Mouse (Mus musculus): Measurements from ENCODE around the gene Nt5m. TPM values are rescaled to one million over a fixed set of nuclear protein-coding genes. Genes with fewer than 3 reads are reported as not detected.

Nt5m gene
- polyA plus RNA-seq, 1 experiment from 2014 or later: 44.5 TPM

- DNase-seq (ENCODE audit: low spot score) (peak; percentile 81), ATAC-seq (ENCODE audit: insufficient read depth, low FRiP score, low TSS enrichment) (peak; percentile 76)
- under 1% methylated on average over 53 of the region's 69 CpGs for WGBS
- H3K27me3 ChIP-seq (ENCODE audit: control insufficient read depth, insufficient read depth, low read length): no peaks in the 10 kb centered on the region
- no peaks in the 10 kb centered on the region; the same call in 1 of the 2 replicates for H3K36me3 ChIP-seq (ENCODE audit: control insufficient read depth, insufficient read depth, low read length)
- H3K9me3 ChIP-seq (ENCODE audit: control insufficient read depth, low read length): no peaks in the 10 kb centered on the region
- peak overlapping the region; percentile 81 for H3K27ac ChIP-seq (ENCODE audit: low read depth, low read length)
- H3K4me3 ChIP-seq (ENCODE audit: low read depth, low read length): peak overlapping the region; percentile 78
- no peaks in the 10 kb centered on the region for H3K4me1 ChIP-seq (ENCODE audit: control insufficient read depth, insufficient read depth, low read length)
- peak overlapping the region; percentile 91 for H3K9ac ChIP-seq (ENCODE audit: low read length)
- peak overlapping the region; percentile 78 for H3K4me2 ChIP-seq (ENCODE audit: low read depth)
Measured at GRCm38 (mm10) chr11:59847891-59848884, 8.9 kb downstream of the Nt5m start.

- H3K4me2 ChIP-seq (ENCODE audit: low read depth): no peak overlapping the region
- H3K4me3 ChIP-seq (ENCODE audit: low read depth, low read length): no peak overlapping the region
- ATAC-seq (ENCODE audit: insufficient read depth, low FRiP score, low TSS enrichment): no peak
- H3K4me1 ChIP-seq (ENCODE audit: control insufficient read depth, insufficient read depth, low read length): no peaks in the 10 kb centered on the region
- 77% methylated on average over 3 of the region's 3 CpGs for WGBS
- no peaks in the 10 kb centered on the region for H3K9me3 ChIP-seq (ENCODE audit: control insufficient read depth, low read length)
- H3K9ac ChIP-seq (ENCODE audit: low read length): no peak overlapping the region
- no peak for DNase-seq (ENCODE audit: low spot score)
- H3K27ac ChIP-seq (ENCODE audit: low read depth, low read length): no peak overlapping the region
- no peaks in the 10 kb centered on the region; the same call in 1 of the 2 replicates for H3K36me3 ChIP-seq (ENCODE audit: control insufficient read depth, insufficient read depth, low read length)
- no peaks in the 10 kb centered on the region for H3K27me3 ChIP-seq (ENCODE audit: control insufficient read depth, insufficient read depth, low read length)
Measured at GRCm38 (mm10) chr11:59852865-59853264, 13.6 kb downstream of the Nt5m start.

- Histone ChIP-seq H3K36me3 (ENCODE audit: control insufficient read depth, insufficient read depth, low read length) (peaks cover 2% of the 10 kb centered on the region; the same call in 1 of the 2 replicates), H3K4me1 (ENCODE audit: control insufficient read depth, insufficient read depth, low read length) (no peaks in the 10 kb centered on the region), H3K27ac (ENCODE audit: low read depth, low read length) (no peak overlapping the region), H3K4me3 (ENCODE audit: low read depth, low read length) (no peak overlapping the region), H3K9me3 (ENCODE audit: control insufficient read depth, low read length) (no peaks in the 10 kb centered on the region), H3K9ac (ENCODE audit: low read length) (no peak overlapping the region), H3K27me3 (ENCODE audit: control insufficient read depth, insufficient read depth, low read length) (no peaks in the 10 kb centered on the region), H3K4me2 (ENCODE audit: low read depth) (no peak overlapping the region)
- no peak for ATAC-seq (ENCODE audit: insufficient read depth, low FRiP score, low TSS enrichment)
- DNase-seq (ENCODE audit: low spot score): no peak
- 88% methylated on average over 11 of the region's 11 CpGs for WGBS
Measured at GRCm38 (mm10) chr11:59860467-59860866, 21.2 kb downstream of the Nt5m start.

- Histone ChIP-seq H3K4me2 (ENCODE audit: low read depth) (no peak overlapping the region), H3K27me3 (ENCODE audit: control insufficient read depth, insufficient read depth, low read length) (no peaks in the 10 kb centered on the region), H3K4me3 (ENCODE audit: low read depth, low read length) (no peak overlapping the region), H3K36me3 (ENCODE audit: control insufficient read depth, insufficient read depth, low read length) (peaks cover 2% of the 10 kb centered on the region; the same call in 1 of the 2 replicates), H3K4me1 (ENCODE audit: control insufficient read depth, insufficient read depth, low read length) (no peaks in the 10 kb centered on the region), H3K27ac (ENCODE audit: low read depth, low read length) (no peak overlapping the region), H3K9ac (ENCODE audit: low read length) (no peak overlapping the region), H3K9me3 (ENCODE audit: control insufficient read depth, low read length) (no peaks in the 10 kb centered on the region)
- WGBS: 90% methylated on average over 6 of the region's 6 CpGs
- ATAC-seq (ENCODE audit: insufficient read depth, low FRiP score, low TSS enrichment) (no peak), DNase-seq (ENCODE audit: low spot score) (no peak)
Measured at GRCm38 (mm10) chr11:59864316-59864715, 25.1 kb downstream of the Nt5m start.

GRCm38 (mm10) chr11:59872124-59872523, 32.9 kb downstream of the Nt5m start:
- DNase-seq (ENCODE audit: low spot score) (no peak), ATAC-seq (ENCODE audit: insufficient read depth, low FRiP score, low TSS enrichment) (no peak)
- H3K4me2 ChIP-seq (ENCODE audit: low read depth): no peak overlapping the region
- H3K27me3 ChIP-seq (ENCODE audit: control insufficient read depth, insufficient read depth, low read length): no peaks in the 10 kb centered on the region
- no peaks in the 10 kb centered on the region for H3K9me3 ChIP-seq (ENCODE audit: control insufficient read depth, low read length)
- peaks cover 2% of the 10 kb centered on the region for H3K36me3 ChIP-seq (ENCODE audit: control insufficient read depth, insufficient read depth, low read length)
- no peak overlapping the region for H3K4me3 ChIP-seq (ENCODE audit: low read depth, low read length)
- WGBS: 84% methylated on average over 8 of the region's 8 CpGs
- H3K27ac ChIP-seq (ENCODE audit: low read depth, low read length): no peak overlapping the region
- H3K4me1 ChIP-seq (ENCODE audit: control insufficient read depth, insufficient read depth, low read length): no peaks in the 10 kb centered on the region
- H3K9ac ChIP-seq (ENCODE audit: low read length): no peak overlapping the region

- Histone ChIP-seq H3K36me3 (ENCODE audit: control insufficient read depth, insufficient read depth, low read length) (peaks cover 2% of the 10 kb centered on the region), H3K4me2 (ENCODE audit: low read depth) (no peak overlapping the region), H3K4me1 (ENCODE audit: control insufficient read depth, insufficient read depth, low read length) (no peaks in the 10 kb centered on the region; the same call in 1 of the 2 replicates), H3K9ac (ENCODE audit: low read length) (peak overlapping the region; percentile 35; the same call in 1 of the 2 replicates), H3K27ac (ENCODE audit: low read depth, low read length) (no peak overlapping the region), H3K9me3 (ENCODE audit: control insufficient read depth, low read length) (no peaks in the 10 kb centered on the region), H3K4me3 (ENCODE audit: low read depth, low read length) (no peak overlapping the region), H3K27me3 (ENCODE audit: control insufficient read depth, insufficient read depth, low read length) (no peaks in the 10 kb centered on the region)
- 25% methylated on average over 2 of the region's 2 CpGs for WGBS
- DNase-seq (ENCODE audit: low spot score) (peak; percentile 83), ATAC-seq (ENCODE audit: insufficient read depth, low FRiP score, low TSS enrichment) (peak; percentile 48; the same call in 1 of the 2 replicates)
Measured at GRCm38 (mm10) chr11:59880031-59880430, 40.8 kb downstream of the Nt5m start.

GRCm38 (mm10) chr11:59885217-59885986, 46.2 kb downstream of the Nt5m start:
- no peak overlapping the region for H3K27ac ChIP-seq (ENCODE audit: low read depth, low read length)
- ATAC-seq (ENCODE audit: insufficient read depth, low FRiP score, low TSS enrichment) (no peak), DNase-seq (ENCODE audit: low spot score) (peak; percentile 18)
- WGBS: 63% methylated on average over 17 of the region's 17 CpGs
- H3K4me2 ChIP-seq (ENCODE audit: low read depth): no peak overlapping the region
- H3K27me3 ChIP-seq (ENCODE audit: control insufficient read depth, insufficient read depth, low read length): no peaks in the 10 kb centered on the region
- no peaks in the 10 kb centered on the region for H3K36me3 ChIP-seq (ENCODE audit: control insufficient read depth, insufficient read depth, low read length)
- no peaks in the 10 kb centered on the region for H3K9me3 ChIP-seq (ENCODE audit: control insufficient read depth, low read length)
- no peak overlapping the region for H3K4me3 ChIP-seq (ENCODE audit: low read depth, low read length)
- no peak overlapping the region for H3K9ac ChIP-seq (ENCODE audit: low read length)
- H3K4me1 ChIP-seq (ENCODE audit: control insufficient read depth, insufficient read depth, low read length): no peaks in the 10 kb centered on the region

- DNase-seq (ENCODE audit: low spot score) (no peak), ATAC-seq (ENCODE audit: insufficient read depth, low FRiP score, low TSS enrichment) (no peak)
- no peaks in the 10 kb centered on the region for H3K9me3 ChIP-seq (ENCODE audit: control insufficient read depth, low read length)
- no peak overlapping the region for H3K4me2 ChIP-seq (ENCODE audit: low read depth)
- H3K27ac ChIP-seq (ENCODE audit: low read depth, low read length): no peak overlapping the region
- H3K4me1 ChIP-seq (ENCODE audit: control insufficient read depth, insufficient read depth, low read length): no peaks in the 10 kb centered on the region
- no peaks in the 10 kb centered on the region for H3K36me3 ChIP-seq (ENCODE audit: control insufficient read depth, insufficient read depth, low read length)
- no peak overlapping the region for H3K9ac ChIP-seq (ENCODE audit: low read length)
- whole genome bisulfite sequencing: 63% methylated on average over 1 of the region's 1 CpGs
- no peak overlapping the region for H3K4me3 ChIP-seq (ENCODE audit: low read depth, low read length)
- H3K27me3 ChIP-seq (ENCODE audit: control insufficient read depth, insufficient read depth, low read length): no peaks in the 10 kb centered on the region
Measured at GRCm38 (mm10) chr11:59886952-59887351, 47.7 kb downstream of the Nt5m start.
